Mouse (Mus musculus) MN1 (cell line): ENCODE measurements around the gene Plekhm1.

ENCODE experiments used
- DNase-seq: peaks from one replicate; pipeline ENCODE4 v3.0.0-alpha.2; 2016; ENCODE audit warnings: low spot score

Gene Plekhm1

GRCm38 (mm10) chr11:103394025-103394424 is 18.5 kb downstream of the Plekhm1 start:
- no peak for DNase-seq

GRCm38 (mm10) chr11:103387870-103388526 is 24.5 kb downstream of the Plekhm1 start:
- DNase-seq: no peak

- no peak for DNase-seq
These were observed 25.7 kb downstream of the Plekhm1 start for GRCm38 (mm10) chr11:103386827-103387226.

- peak; percentile 76 for DNase-seq
These were observed 30.4 kb downstream of the Plekhm1 start for GRCm38 (mm10) chr11:103381956-103382613.

- DNase-seq: no peak
These were observed 31.0 kb downstream of the Plekhm1 start for GRCm38 (mm10) chr11:103381505-103381904.

- no peak for DNase-seq
These were observed 32.0 kb downstream of the Plekhm1 start for GRCm38 (mm10) chr11:103380460-103380859.

- DNase-seq: no peak
These were observed 34.1 kb downstream of the Plekhm1 start for GRCm38 (mm10) chr11:103378341-103378740.

- no peak for DNase-seq
These were observed 36.7 kb downstream of the Plekhm1 start for GRCm38 (mm10) chr11:103375772-103376171.

- DNase-seq: no peak
These were observed 37.2 kb downstream of the Plekhm1 start for GRCm38 (mm10) chr11:103375258-103375657.

GRCm38 (mm10) chr11:103373922-103374321 is 38.6 kb downstream of the Plekhm1 start:
- DNase-seq: no peak

GRCm38 (mm10) chr11:103372561-103372960 is 39.9 kb downstream of the Plekhm1 start:
- no peak for DNase-seq

- DNase-seq: peak; percentile 41
These were observed 40.4 kb downstream of the Plekhm1 start for GRCm38 (mm10) chr11:103372068-103372467.

- DNase-seq: no peak
These were observed 41.3 kb downstream of the Plekhm1 start for GRCm38 (mm10) chr11:103371222-103371539.

- DNase-seq: no peak
These were observed 41.9 kb downstream of the Plekhm1 start for GRCm38 (mm10) chr11:103370397-103371221.

- DNase-seq: no peak
These were observed 47.0 kb downstream of the Plekhm1 start for GRCm38 (mm10) chr11:103365530-103365929.

- no peak for DNase-seq
These were observed 47.5 kb downstream of the Plekhm1 start for GRCm38 (mm10) chr11:103365022-103365421.

GRCm38 (mm10) chr11:103364335-103364734 is 48.2 kb downstream of the Plekhm1 start:
- no peak for DNase-seq

- peak; percentile 54 for DNase-seq
These were observed 49.0 kb downstream of the Plekhm1 start, which contains the start of gene Arhgap27 for GRCm38 (mm10) chr11:103363214-103364148. Gene Arhgap27, minus strand, starts transcription at chr11:103363692.

- no peak for DNase-seq
These were observed 49.8 kb downstream of the Plekhm1 start for GRCm38 (mm10) chr11:103362521-103363181.

GRCm38 (mm10) chr11:103362054-103362432 is 50.4 kb downstream of the Plekhm1 start:
- no peak for DNase-seq

- DNase-seq: no peak
These were observed 51.0 kb downstream of the Plekhm1 start for GRCm38 (mm10) chr11:103361396-103362053.
